Mouse (Mus musculus) CH12.LX (cell line): ENCODE measurements at regions not wholly inside any gene's neighbourhood (a gene's known extent, or its start where the extent isn't known, plus 50 kb on each side); places are given as distances from the start of the nearest gene placed in this dataset.

Experiments
- CTCF ChIP-seq, 2 experiments: IDR thresholded peaks in 1 of 2; conservative IDR thresholded peaks in 1 of 2; 2 replicates each; pipeline ENCODE4 v1.5.1; 2011 to 2012; ENCODE audit warnings: low read depth in 2 of 2, low read length in 2 of 2, improper control_type of control experiment in 1 of 2, inconsistent platforms in 1 of 2, mild to moderate bottlenecking in 1 of 2, moderate library complexity in 1 of 2
- ETS1 ChIP-seq: conservative IDR thresholded peaks from 2 replicates; pipeline ENCODE4 v1.6.1; 2012; ENCODE audit warnings: low read depth, mild to moderate bottlenecking, inconsistent platforms, low read length, improper control_type of control experiment, moderate library complexity
- JUND ChIP-seq: conservative IDR thresholded peaks from 2 replicates; pipeline ENCODE4 v1.6.1; 2011; ENCODE audit warnings: low read depth, low read length, improper control_type of control experiment
- MAFK ChIP-seq: IDR thresholded peaks from 2 replicates; pipeline ENCODE4 v1.6.1; 2011; ENCODE audit warnings: low read length, improper control_type of control experiment; ENCODE audit not compliant: insufficient replicate concordance
- MEF2A ChIP-seq: IDR thresholded peaks from 2 replicates; pipeline ENCODE4 v1.6.1; 2014; ENCODE audit warnings: low read depth, mild to moderate bottlenecking, inconsistent platforms, low read length, improper control_type of control experiment, borderline replicate concordance
- POLR2A ChIP-seq: IDR thresholded peaks from 2 replicates; pipeline ENCODE4 v1.6.1; 2011; ENCODE audit warnings: low read depth, mild to moderate bottlenecking, improper control_type of control experiment, low read length
- POLR2AphosphoS2 ChIP-seq: IDR thresholded peaks from 2 replicates; pipeline ENCODE4 v1.6.1; 2011; ENCODE audit warnings: low read depth, low read length, improper control_type of control experiment
- TBP ChIP-seq: conservative IDR thresholded peaks from 2 replicates; pipeline ENCODE4 v1.6.1; 2011; ENCODE audit warnings: low read depth, low read length, improper control_type of control experiment
- TCF12 ChIP-seq: IDR thresholded peaks from 2 replicates; pipeline ENCODE4 v1.6.1; 2014; ENCODE audit warnings: low read depth, mild to moderate bottlenecking, inconsistent platforms, low read length, improper control_type of control experiment
- ZNF384 ChIP-seq: IDR thresholded peaks from 2 replicates; pipeline ENCODE4 v1.6.1; 2012; ENCODE audit warnings: low read depth, low read length, improper control_type of control experiment, inconsistent platforms

DNA sequence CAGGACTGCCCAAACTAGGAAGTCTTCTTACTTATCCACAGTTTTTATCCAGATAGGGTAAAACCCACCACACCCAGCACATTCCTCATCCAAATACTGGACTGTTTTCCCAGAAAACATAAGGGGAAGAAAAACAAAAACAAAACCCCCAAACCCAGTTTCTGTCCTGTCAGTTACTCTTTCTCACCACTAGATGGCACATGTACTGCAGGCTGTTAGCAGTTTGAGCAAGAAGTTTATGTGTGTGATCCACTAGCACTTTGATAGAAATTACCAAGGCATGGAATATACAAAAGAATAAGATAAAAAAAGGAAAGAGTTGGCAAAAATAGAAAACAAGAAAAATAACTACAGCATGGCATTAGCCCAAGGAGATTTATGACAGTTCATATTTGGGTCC lies 76.2 kb upstream of the Chd6 start:
- TF ChIP-seq CTCF (conservative IDR thresholded peaks at IDR 0.05 in 1 of 2, IDR thresholded peaks at IDR 0.05 in 1 of 2; ENCODE audit: low read depth in 2 of 2, low read length in 2 of 2) (peak; percentile 73 to 79), POLR2A (no peak), TCF12 (no peak), JUND (no peak), POLR2AphosphoS2 (no peak), ZNF384 (no peak), MAFK (0 out of 2 replicates have a peak, but pooled peaks have one; percentile 9), MEF2A (no peak), ETS1 (no peak), TBP (no peak)
